Mouse (Mus musculus) stomach, postnatal 0 days (tissue): ENCODE data around the gene Jmy.
"Not testable (repeated sequence)": the region's sequence is repeated elsewhere in the genome, so short reads cannot be mapped to it uniquely, and the experiment has no call there.

Experiments used
- CTCF ChIP-seq: IDR thresholded peaks from 2 replicates; pipeline ENCODE4 v1.5.1; 2016; ENCODE audit warnings: antibody characterized with exemption, low read depth, mild to moderate bottlenecking, moderate library complexity
- EP300 ChIP-seq: optimal IDR thresholded peaks from 2 replicates; pipeline ENCODE3; 2016; ENCODE audit warnings: antibody characterized with exemption

GRCm38 (mm10) chr13:93506920-93507319 is 7.3 kb upstream of the Jmy start:
- not testable (repeated sequence) for TF ChIP-seq CTCF, EP300
